Mouse (Mus musculus): ENCODE measurements around the gene Tmco3.
A peak's percentile ranks its signal among the peaks of the same experiment; 100 is the strongest.

Gene Tmco3

DNA sequence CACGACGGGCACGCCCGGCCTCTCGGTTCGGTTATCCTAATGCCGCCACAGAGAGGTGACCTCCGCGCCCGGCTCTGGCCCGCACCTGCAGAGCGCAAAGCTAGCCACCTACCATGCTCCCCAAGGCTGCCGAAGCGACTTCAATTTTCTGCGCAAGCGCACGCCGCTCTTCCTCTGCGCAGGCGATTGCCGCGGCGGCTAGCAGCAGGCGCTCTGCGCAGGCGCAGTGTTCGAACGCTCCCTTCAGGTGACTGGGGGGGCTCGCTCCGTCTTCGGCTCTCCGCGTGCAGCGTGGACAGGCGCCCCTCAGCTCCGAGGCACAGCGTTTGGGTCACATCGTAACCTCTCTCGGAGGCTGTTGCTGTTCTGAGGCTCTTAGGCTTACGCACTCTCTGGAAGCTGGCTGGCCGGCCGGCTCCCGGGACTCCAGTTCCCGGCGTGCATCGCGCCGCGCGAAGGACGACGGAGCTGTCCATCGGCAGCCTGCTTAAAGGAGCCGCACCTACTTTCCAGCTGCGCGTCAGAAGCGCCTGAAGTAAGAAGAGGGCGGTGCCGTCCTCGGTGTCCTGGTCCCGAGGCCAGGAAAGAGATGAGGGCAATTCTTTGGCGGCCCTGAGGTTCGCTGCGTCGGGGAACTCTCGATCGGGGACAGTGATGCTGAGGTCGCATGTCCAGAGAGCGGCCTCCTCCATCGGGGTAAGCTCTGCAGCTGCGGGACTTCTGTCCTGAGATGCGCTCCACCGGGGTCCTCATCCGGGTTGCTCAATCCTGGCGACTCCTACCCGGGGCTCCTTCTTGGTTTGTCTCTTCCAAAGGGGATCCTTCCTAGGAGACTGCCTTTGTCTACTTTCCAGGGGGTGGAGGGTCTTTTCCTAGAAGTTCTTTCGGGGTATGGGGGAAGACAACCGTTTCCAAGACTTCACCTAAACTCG, at the start of gene Tmco3, which contains the start of gene Dcun1d2:
TSS of gene Tmco3 (plus strand) at position 499 of the 932 bp plus-strand sequence.
TSS of gene Dcun1d2 (minus strand) at position 440 of the 932 bp plus-strand sequence.
- DNase-seq (ENCODE audit: low read depth, low spot score), result peak; percentile 97

DNA sequence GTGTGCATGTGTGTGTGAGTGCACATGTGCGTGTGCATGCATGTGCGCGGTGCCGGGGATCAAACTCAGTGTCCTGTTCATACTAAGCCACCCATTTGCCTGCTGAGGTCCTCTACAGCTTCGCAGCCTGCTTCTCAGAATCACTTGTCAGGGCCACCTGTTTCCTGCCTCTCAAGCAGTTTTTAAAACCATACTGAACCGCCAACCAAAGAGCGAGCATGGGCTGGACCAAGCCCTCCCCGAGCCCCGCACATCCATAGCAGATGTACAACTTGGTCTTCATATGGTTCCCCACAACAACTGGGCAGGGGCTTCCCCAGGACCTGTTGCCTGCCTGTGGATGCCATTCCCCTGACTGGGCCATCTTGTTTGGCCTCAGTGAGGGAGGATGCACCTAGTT, 47.9 kb upstream of the Tmco3 start:
- no peak for DNase-seq (ENCODE audit: low read depth, low spot score)

DNA sequence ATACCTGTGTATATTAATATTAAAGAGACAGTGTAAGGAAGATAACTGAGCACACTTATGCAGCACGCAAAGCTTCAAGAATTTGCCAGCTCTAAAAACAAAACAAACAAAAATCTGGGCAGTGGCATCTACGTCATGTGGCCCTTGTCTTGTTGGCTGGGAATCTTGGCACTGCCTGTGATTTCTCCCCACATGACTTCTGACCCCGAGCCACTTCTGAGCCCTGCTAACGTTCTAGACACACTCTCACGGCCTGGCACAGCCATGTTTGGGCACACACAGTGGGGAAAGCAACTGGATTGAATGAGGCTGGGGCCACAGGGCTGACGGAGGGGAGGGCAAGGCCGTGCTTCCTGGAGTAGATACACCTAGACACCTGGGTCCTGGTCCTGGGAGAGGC, 47.3 kb upstream of the Tmco3 start:
- no peak for DNase-seq (ENCODE audit: low read depth, low spot score)

GRCm38 (mm10) chr8:13242985-13243870, 44.8 kb upstream of the Tmco3 start:
- DNase-seq (ENCODE audit: low read depth, low spot score), result no peak

DNA sequence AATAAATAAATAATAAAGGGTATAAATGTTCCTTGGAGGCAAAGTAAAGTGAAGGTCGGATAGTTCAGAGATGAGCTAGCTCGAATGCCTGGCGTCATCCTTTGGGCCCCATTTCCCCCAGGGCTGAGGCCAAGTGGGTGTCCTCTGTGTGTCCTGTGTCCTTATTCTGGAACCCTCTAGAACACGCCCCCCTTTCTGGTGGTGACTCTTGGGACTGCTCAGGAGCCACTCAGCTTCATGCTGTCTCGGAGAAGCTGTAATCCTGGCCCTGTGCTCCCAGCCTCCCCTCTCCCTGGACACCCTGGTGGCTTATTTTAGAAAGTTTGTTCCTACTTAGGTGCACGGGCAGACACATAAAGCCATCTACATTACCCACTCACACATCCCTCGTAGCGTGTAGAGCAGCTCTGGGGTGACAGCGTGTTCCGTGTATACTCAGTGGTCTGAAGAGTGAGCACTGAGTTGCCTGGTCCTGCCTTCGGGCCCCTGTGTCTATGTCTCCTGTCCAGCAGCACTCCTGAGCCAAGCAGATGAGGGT, 43.6 kb upstream of the Tmco3 start:
- no peak for DNase-seq (ENCODE audit: low read depth, low spot score)

DNA sequence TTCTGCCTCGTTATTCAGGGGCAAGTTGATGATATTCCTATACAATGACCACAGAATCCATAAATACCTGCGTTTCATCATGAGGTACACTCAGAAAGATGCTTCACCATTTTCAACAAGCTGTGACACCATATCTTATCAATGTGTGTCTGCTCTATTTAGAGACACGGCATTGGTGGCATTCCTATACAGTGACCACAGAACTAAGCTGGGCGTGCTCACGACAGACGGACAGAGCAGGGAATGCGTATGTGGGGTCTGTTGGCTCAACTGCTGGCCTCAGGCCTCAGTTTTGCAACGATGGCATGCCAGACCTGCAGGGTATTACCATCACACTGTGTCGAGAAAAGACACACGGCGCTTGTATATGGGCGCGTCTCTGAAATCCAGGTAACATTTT, 35.2 kb upstream of the Tmco3 start:
- DNase-seq (ENCODE audit: low read depth, low spot score), result no peak

DNA sequence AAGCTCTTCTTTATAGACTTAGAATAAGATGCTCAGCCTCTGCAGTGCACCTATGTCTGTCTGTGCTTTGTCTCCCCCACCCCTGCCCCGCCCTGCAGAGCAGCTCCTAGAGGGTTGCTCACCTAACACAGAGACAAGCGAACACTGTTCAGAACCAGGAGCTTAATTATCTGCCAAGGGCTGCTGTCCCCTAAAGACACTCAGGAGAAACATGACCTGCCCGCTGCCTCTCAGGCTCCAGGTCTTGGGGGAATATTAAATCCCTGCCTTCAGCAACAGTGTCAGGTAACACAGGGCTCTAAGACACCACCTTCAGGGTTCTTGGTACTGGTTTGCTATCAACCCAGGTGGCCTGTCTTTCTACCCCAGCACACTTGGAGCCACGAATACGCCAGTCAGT, 34.6 kb upstream of the Tmco3 start:
- no peak for DNase-seq (ENCODE audit: low read depth, low spot score)

DNA sequence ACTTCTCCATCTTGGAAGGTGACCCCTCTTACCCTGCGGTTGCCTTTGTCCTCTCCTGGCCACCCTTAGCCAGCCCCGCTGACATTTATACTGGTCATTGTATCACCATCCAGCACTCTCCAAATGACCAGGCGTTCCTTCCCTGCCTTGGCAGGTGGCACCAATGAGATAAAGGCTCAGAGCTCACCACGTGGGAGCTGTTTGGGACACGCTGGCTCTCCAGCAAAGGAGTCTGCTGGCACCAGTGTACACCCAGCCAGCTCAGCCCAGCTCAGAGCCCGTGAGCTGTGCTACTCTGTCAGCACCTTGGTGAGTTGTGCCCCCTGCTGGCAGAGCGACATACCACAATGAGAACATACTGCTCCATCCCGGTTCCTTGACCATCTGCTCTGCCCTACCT, 34.0 kb upstream of the Tmco3 start, which contains the start of gene Adprhl1:
TSS of gene Adprhl1 (minus strand) at position 144 of the 400 bp plus-strand sequence.
- DNase-seq (ENCODE audit: low read depth, low spot score), result peak; percentile 63

- no peak for DNase-seq (ENCODE audit: low read depth, low spot score)
Measured at GRCm38 (mm10) chr8:13263376-13263775, 24.6 kb upstream of the Tmco3 start.

DNA sequence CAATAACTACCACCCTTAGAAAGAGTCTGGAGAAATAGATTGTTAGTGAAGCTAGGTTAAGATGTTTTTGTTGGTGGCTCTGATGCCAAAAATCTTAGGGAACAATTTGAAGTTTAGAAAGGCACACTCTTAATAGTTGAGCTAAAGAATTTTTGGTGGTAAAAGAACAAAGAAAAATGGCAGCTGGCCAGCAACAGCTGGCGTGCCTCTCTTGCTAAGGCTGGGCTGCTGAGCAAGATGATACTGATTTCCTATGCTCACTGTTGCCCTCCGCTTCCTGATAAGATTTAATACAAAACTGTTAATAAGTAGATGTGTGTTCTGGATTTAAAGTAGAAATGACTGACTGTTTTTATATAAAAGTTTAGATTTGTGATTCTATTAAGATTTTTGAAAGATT, 20.4 kb upstream of the Tmco3 start:
- no peak for DNase-seq (ENCODE audit: low read depth, low spot score)

DNA sequence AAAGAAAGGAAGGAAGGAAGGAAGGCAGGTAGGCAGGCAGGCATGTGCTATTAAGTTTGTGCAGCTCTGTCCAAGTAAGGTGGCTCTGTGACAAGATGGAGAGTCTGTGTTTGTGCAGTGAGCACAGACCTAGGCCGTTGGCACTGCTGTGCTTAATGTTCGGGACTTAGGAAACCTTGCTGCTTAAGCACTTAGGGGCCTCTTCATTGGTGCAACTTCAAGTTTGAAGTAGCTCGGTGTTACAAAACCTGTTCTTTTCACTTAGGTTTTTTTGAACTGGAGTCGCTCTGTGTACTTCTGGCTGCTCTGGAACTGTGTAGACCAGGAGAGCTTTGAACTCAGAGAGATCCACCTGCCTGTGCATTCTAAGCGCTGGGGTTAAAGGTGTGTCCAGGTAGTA, 15.2 kb upstream of the Tmco3 start:
- DNase-seq (ENCODE audit: low read depth, low spot score), result no peak

- peak; percentile 23 for DNase-seq (ENCODE audit: low read depth, low spot score)
Measured at GRCm38 (mm10) chr8:13276941-13277447, 11.0 kb upstream of the Tmco3 start.

GRCm38 (mm10) chr8:13283200-13283599, 4.8 kb upstream of the Tmco3 start:
- no peak for DNase-seq (ENCODE audit: low read depth, low spot score)

GRCm38 (mm10) chr8:13287304-13287691, 692 bp upstream of the Tmco3 start:
- DNase-seq (ENCODE audit: low read depth, low spot score), result peak; percentile 72

- no peak for DNase-seq (ENCODE audit: low read depth, low spot score)
Measured at GRCm38 (mm10) chr8:13288646-13289045, 656 bp downstream of the Tmco3 start.

DNA sequence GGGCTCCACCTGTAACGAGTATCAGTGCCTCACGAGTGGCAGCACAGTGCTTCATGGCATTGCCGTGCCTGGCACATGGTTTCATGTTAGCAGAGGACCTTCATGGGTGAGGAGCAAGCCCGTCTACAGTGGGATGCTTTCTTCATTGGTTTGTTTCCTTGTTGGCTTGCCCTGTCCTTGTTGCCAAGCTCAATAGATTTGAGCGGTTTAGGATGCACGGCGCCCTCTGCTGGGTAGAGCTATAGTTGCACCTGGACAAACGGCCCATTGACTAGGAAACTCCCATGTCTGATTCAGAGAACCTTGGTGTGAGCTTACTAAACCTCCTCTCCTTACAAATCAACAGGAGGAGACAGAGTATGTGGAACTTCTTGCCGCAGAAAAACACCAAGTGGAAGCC, 4.4 kb downstream of the Tmco3 start:
- peak; percentile 75 for DNase-seq (ENCODE audit: low read depth, low spot score)

DNA sequence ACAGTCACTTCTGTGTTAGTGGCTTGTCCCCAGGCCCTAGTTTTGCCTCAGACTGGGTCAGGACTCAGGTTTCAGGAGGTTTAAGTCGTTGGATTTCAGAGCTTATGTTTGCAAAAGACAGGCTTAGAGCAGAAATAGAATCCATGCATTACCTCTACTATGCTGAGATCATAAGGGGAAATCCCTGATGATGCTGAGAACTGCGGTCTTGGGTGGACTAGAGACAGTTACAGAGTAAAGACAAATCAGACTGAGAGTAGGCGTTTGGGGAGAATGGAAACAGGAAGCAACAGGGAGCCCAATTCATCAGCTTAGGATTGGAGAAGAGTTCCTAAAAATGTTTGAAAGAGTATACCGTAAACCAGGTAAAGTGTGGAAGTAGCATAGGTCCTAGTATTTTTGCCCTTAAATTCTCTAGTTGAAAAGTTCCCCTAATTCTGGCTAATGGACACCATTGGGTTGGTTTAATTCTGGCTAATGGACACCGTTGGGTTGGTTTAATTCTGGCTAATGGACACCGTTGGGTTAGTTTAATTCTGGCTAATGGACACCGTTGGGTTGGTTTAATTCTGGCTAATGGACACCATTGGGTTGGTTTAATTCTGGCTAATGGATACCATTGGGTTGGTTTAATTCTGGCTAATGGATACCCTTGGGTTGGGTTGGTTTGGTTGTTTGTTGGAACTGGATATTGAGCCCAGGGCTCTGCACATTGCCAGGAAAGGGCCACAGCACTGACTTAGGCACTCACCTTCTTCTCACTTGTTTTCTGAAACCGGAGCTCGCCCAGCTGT, 5.9 kb downstream of the Tmco3 start:
- no peak for DNase-seq (ENCODE audit: low read depth, low spot score)

DNA sequence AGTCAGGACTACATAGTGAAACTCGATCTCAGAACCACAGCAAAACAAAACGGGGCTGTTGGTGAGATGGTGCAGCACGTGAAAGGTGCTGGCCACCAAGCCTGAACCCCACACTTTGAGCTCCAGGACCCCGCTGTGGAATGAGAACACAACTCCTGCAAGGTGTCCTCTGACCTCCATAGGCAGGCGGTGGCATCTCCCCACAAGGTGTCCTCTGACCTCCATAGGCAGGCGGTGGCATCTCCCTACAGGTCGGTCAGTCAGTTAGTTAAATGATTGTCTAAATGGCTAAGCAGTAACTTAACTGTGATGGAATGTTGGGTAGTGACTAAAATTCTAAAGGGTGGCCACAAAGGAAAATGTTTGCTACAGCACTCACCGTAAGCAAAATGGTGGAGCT, 11.6 kb downstream of the Tmco3 start:
- no peak for DNase-seq (ENCODE audit: low read depth, low spot score)

DNA sequence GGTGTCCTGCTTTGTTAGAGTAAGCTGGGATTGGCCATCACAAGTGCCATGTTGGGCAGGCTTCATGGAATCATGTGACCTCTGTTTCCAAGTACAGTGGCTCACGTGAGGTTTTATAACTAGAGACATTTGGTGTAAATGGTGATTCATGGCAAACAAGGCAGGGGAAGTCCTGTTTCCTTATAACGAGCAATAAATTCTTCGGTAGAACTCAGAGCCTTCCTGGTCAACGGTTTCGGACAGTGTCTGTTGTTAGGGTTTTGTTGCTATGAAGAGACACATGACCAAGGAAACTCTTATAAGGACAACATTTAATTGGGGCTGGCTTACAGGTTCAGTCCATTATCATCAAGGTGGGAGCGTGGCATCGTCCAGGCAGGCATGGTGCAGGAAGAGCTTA, 13.0 kb downstream of the Tmco3 start:
- DNase-seq (ENCODE audit: low read depth, low spot score), result no peak

- no peak for DNase-seq (ENCODE audit: low read depth, low spot score)
Measured at GRCm38 (mm10) chr8:13305459-13305858, 17.5 kb downstream of the Tmco3 start.

DNA sequence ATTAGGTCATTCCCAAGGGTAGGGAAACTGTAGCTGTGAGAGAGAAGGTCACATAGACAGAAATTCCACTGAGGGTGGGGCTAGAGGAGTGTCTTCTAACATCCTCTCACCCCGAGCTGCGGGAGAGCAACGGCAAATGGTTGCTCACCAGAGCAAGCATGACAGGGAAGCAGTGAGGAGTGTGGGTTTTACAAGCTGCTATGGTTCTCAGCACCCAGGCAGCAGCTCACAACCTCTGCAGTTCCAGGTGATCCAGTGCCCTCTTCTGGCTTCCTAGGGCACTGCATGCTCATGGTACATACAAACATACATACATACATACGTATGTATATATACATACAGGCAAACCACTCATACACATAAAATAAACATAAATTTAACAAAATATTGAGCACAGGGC, 17.9 kb downstream of the Tmco3 start:
- no peak for DNase-seq (ENCODE audit: low read depth, low spot score)
